Mouse (Mus musculus): ENCODE data around the gene 9330161L09Rik. TPM values are rescaled to one million over a fixed set of nuclear protein-coding genes. Genes with fewer than 3 reads are reported as not detected.

9330161L09Rik gene
- total and polyA plus RNA-seq, 3 experiments: 1.8 to 2.1 TPM; not detected in 1

GRCm38 (mm10) chr12:103425729-103426470 lies 18.3 kb upstream of the 9330161L09Rik start, which contains the start of gene Ddx24 (continued):
- TF ChIP-seq HCFC1 (IDR thresholded peaks at IDR 0.05; ENCODE audit: low read depth, low read length) (peak; percentile 96), ETS1 (IDR thresholded peaks at IDR 0.05; ENCODE audit: low read depth, low read length) (peak; percentile 79), CHD1 (IDR thresholded peaks at IDR 0.05; ENCODE audit: low read depth, low read length) (no peak), EP300 (IDR thresholded peaks at IDR 0.05; ENCODE audit: low read depth in 1 of 2, low read length in 2 of 2) (peak in 1 of 2 experiments; percentile 37; a peak in 1 of 4 replicates), POLR2A (IDR thresholded peaks at IDR 0.05; ENCODE audit: control insufficient read depth in 1 of 2, insufficient read depth in 1 of 2, low read depth in 1 of 2, low read length in 2 of 2, poor library complexity in 1 of 2) (peak; percentile 75 to 93), RAD21 (IDR thresholded peaks at IDR 0.05; ENCODE audit: low read depth, low read length) (peak; percentile 93), SIN3A (IDR thresholded peaks at IDR 0.05; ENCODE audit: low read length) (peak; percentile 100), ZNF384 (IDR thresholded peaks at IDR 0.05; ENCODE audit: low read depth, low read length) (no peak), NELFE (IDR thresholded peaks at IDR 0.05; ENCODE audit: low read depth, low read length) (peak; percentile 85), USF2 (IDR thresholded peaks at IDR 0.05; ENCODE audit: borderline replicate concordance in 1 of 2, insufficient read depth in 1 of 2, low read depth in 1 of 2, low read length in 2 of 2) (no peak), MYB (IDR thresholded peaks at IDR 0.05; ENCODE audit: low read depth, low read length) (no peak; the same call in 1 of the 2 replicates), MEF2A (IDR thresholded peaks at IDR 0.05; ENCODE audit: extremely low read depth, insufficient replicate concordance, low read depth, low read length, poor library complexity, severe bottlenecking) (no peak; the same call in 1 of the 2 replicates), MYC (IDR thresholded peaks at IDR 0.05; ENCODE audit: low read depth, low read length) (peak; percentile 91), POLR2AphosphoS5 (IDR thresholded peaks at IDR 0.05; ENCODE audit: borderline replicate concordance, low read depth, low read length) (no peak), POLR2AphosphoS2 (IDR thresholded peaks at IDR 0.05; ENCODE audit: low read length) (peak; percentile 84), GATA1 (IDR thresholded peaks at IDR 0.05; ENCODE audit: low read depth, low read length) (peak; percentile 97), KAT2A (conservative IDR thresholded peaks at IDR 0.05; ENCODE audit: low read depth, low read length) (peak; percentile 81), TAL1 (IDR thresholded peaks at IDR 0.05; ENCODE audit: low read length) (no peak), MAFK (IDR thresholded peaks at IDR 0.05; ENCODE audit: borderline replicate concordance, low read depth, low read length) (no peak), MAZ (IDR thresholded peaks at IDR 0.05; ENCODE audit: low read depth, low read length) (0 out of 2 replicates have a peak, but pooled peaks have one; percentile 6)

- Histone ChIP-seq H3K9ac (ENCODE audit: control insufficient read depth, low read depth, low read length, poor library complexity, severe bottlenecking) (peak overlapping the region; percentile 86), H3K9me3 (replicated peaks; ENCODE audit: insufficient read depth, low read length) (no peaks in the 10 kb centered on the region), H3K4me1 (ENCODE audit: control insufficient read depth in 1 of 2, insufficient read depth in 2 of 2, low read length in 2 of 2) (peaks cover 11 to 16% of the 10 kb centered on the region in 2 experiments; a peak in 3 of 4 replicates), H3K4me3 (ENCODE audit: control insufficient read depth in 1 of 2, insufficient read depth in 1 of 2, low read depth in 2 of 2, low read length in 2 of 2) (peak overlapping the region; percentile 87), H3K36me3 (ENCODE audit: control insufficient read depth in 1 of 2, insufficient read depth in 2 of 2, low read length in 2 of 2) (peaks cover 13 to 39% of the 10 kb centered on the region in 2 experiments), H3K27ac (ENCODE audit: control insufficient read depth, low read depth, low read length) (peak overlapping the region; percentile 49), H3K79me2 (ENCODE audit: control insufficient read depth, insufficient read depth, low read length, poor library complexity) (peaks cover 42% of the 10 kb centered on the region), H3K27me3 (ENCODE audit: control insufficient read depth in 1 of 2, insufficient read depth in 2 of 2, low read length in 2 of 2) (no peaks in the 10 kb centered on the region)
- no peak for TF ChIP-seq TCF12 (IDR thresholded peaks at IDR 0.05; ENCODE audit: low read depth, low read length)
- TF ChIP-seq MYC (IDR thresholded peaks at IDR 0.05; ENCODE audit: low read depth, low read length): no peak
- peak; percentile 50 for TF ChIP-seq GATA1 (IDR thresholded peaks at IDR 0.05; ENCODE audit: low read depth, low read length)
- peak; percentile 86; the same call in 1 of the 2 replicates for TF ChIP-seq CHD1 (IDR thresholded peaks at IDR 0.05; ENCODE audit: low read depth, low read length)
- TF ChIP-seq RCOR1 (IDR thresholded peaks at IDR 0.05; ENCODE audit: low read depth, low read length): no peak
- TF ChIP-seq POLR2AphosphoS5 (IDR thresholded peaks at IDR 0.05; ENCODE audit: borderline replicate concordance, low read depth, low read length): no peak
- TF ChIP-seq HCFC1 (IDR thresholded peaks at IDR 0.05; ENCODE audit: low read depth, low read length): no peak
- no peak for TF ChIP-seq TBP (IDR thresholded peaks at IDR 0.05; ENCODE audit: low read depth, low read length)
- TF ChIP-seq POLR2AphosphoS2 (IDR thresholded peaks at IDR 0.05; ENCODE audit: low read length): peak; percentile 5; the same call in 1 of the 2 replicates
- TF ChIP-seq UBTF (IDR thresholded peaks at IDR 0.05; ENCODE audit: borderline replicate concordance, insufficient read depth, low read depth, low read length): no peak
- peak; percentile 24; the same call in 1 of the 2 replicates for TF ChIP-seq E2F4 (IDR thresholded peaks at IDR 0.05; ENCODE audit: borderline replicate concordance, low read depth, low read length)
- 0 out of 2 replicates have a peak, but pooled peaks have one; percentile 4 for TF ChIP-seq BHLHE40 (IDR thresholded peaks at IDR 0.05; ENCODE audit: borderline replicate concordance, low read depth, low read length)
- no peak for TF ChIP-seq MAZ (IDR thresholded peaks at IDR 0.05; ENCODE audit: low read depth, low read length)
- DNase-seq (ENCODE audit: low read depth, low spot score): no peak
Observed at GRCm38 (mm10) chr12:103425016-103425728, 17.6 kb upstream of the 9330161L09Rik start.
